Mouse (Mus musculus): ENCODE data around the gene Tedc1. TPM values are rescaled to one million over a fixed set of nuclear protein-coding genes. Genes with fewer than 3 reads are reported as not detected.

The Tedc1 gene
- polyA plus RNA-seq, 1 experiment, result 12.2 TPM

GRCm38 (mm10) chr12:113144886-113145285 is 11.3 kb upstream of the Tedc1 start:
- no peak overlapping the region for H3K27ac ChIP-seq (ENCODE audit: insufficient read depth, low read length)
- H3K4me1 ChIP-seq (ENCODE audit: control insufficient read depth, insufficient read depth, low read length), result no peaks in the 10 kb centered on the region
- TF ChIP-seq POLR2A (IDR thresholded peaks at IDR 0.05; ENCODE audit: low read depth, low read length) (no peak), CTCF (IDR thresholded peaks at IDR 0.05; ENCODE audit: borderline replicate concordance, insufficient read depth, low read length) (no peak)
- H3K4me3 ChIP-seq (ENCODE audit: insufficient read depth, low read length), result no peak overlapping the region

DNA sequence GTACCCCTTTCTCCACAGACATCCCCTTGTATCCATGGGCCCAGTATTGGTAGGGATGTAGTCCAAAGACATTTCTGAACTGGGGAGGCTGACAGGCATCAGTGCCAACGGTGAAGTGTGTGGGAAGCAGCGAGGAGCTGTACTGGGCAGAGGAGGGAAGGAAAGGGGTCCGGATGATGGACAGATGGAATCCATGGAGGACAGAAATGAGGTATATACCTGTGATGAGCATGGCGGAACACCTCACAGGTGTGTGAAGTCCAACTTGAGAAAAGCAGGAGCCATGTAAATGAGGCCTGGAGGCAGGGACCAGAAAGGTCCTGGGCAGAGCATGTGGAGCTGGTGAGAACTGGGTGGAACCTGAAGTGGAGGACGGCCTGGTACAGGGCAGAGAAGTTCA is 10.6 kb upstream of the Tedc1 start:
- H3K4me3 ChIP-seq (ENCODE audit: insufficient read depth, low read length), result no peak overlapping the region
- TF ChIP-seq CTCF (IDR thresholded peaks at IDR 0.05; ENCODE audit: borderline replicate concordance, insufficient read depth, low read length) (no peak), POLR2A (IDR thresholded peaks at IDR 0.05; ENCODE audit: low read depth, low read length) (no peak)
- H3K27ac ChIP-seq (ENCODE audit: insufficient read depth, low read length), result no peak overlapping the region
- H3K4me1 ChIP-seq (ENCODE audit: control insufficient read depth, insufficient read depth, low read length), result no peaks in the 10 kb centered on the region

GRCm38 (mm10) chr12:113146112-113147057 is 9.8 kb upstream of the Tedc1 start, which contains the start of gene Crip1:
Gene Crip1, plus strand, starts transcription at chr12:113146316.
- TF ChIP-seq CTCF (IDR thresholded peaks at IDR 0.05; ENCODE audit: borderline replicate concordance, insufficient read depth, low read length), result peak; percentile 32; the same call in 1 of the 2 replicates
- TF ChIP-seq POLR2A (IDR thresholded peaks at IDR 0.05; ENCODE audit: low read depth, low read length), result 0 out of 2 replicates have a peak, but pooled peaks have one; percentile 3
- Histone ChIP-seq H3K4me3 (ENCODE audit: insufficient read depth, low read length) (no peak within 1 kb of the TSS), H3K27ac (ENCODE audit: insufficient read depth, low read length) (no peak within 1 kb of the TSS), H3K4me1 (ENCODE audit: control insufficient read depth, insufficient read depth, low read length) (no peaks in the 10 kb centered on the region)

GRCm38 (mm10) chr12:113147481-113147880 is 8.7 kb upstream of the Tedc1 start:
- Histone ChIP-seq H3K4me3 (ENCODE audit: insufficient read depth, low read length) (no peak overlapping the region), H3K27ac (ENCODE audit: insufficient read depth, low read length) (no peak overlapping the region), H3K4me1 (ENCODE audit: control insufficient read depth, insufficient read depth, low read length) (no peaks in the 10 kb centered on the region)
- no peak for TF ChIP-seq POLR2A (IDR thresholded peaks at IDR 0.05; ENCODE audit: low read depth, low read length)
- TF ChIP-seq CTCF (IDR thresholded peaks at IDR 0.05; ENCODE audit: borderline replicate concordance, insufficient read depth, low read length), result no peak

DNA sequence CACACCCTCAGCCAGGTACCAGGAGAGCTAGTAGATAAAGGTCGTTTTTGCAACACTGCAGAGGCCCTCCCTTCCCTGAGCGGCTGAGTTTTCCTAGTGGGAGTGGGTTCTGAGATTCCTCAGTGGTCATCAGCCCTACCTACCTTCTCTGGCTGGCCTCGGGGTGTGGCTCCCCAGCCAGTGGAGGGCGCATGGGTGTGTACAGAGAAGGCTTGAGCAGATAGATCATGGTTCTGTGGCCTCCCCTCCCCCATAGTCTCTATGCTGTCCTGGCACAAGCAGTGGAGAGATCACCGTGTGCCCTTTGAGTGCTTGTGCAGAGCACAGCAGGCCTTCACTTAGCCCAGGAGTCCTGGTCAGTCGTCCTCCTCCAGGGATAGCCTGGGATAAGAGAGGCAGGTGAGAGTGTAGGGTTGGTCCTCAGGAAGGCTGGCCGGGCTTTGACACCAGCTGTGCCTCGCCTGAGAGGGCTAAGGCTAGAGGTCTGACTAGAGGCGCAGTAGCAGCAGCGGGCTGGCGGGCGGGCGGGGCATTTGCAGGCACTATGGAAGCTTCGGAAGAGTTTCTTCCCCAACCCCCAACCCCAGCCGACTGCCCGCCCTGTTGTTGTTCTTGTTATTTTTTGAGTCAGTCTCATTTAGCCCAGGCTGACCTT is 7.7 kb upstream of the Tedc1 start:
- Histone ChIP-seq H3K27ac (ENCODE audit: insufficient read depth, low read length) (no peak overlapping the region), H3K4me3 (ENCODE audit: insufficient read depth, low read length) (no peak overlapping the region), H3K4me1 (ENCODE audit: control insufficient read depth, insufficient read depth, low read length) (no peaks in the 10 kb centered on the region)
- TF ChIP-seq CTCF (IDR thresholded peaks at IDR 0.05; ENCODE audit: borderline replicate concordance, insufficient read depth, low read length) (no peak), POLR2A (IDR thresholded peaks at IDR 0.05; ENCODE audit: low read depth, low read length) (no peak)

DNA sequence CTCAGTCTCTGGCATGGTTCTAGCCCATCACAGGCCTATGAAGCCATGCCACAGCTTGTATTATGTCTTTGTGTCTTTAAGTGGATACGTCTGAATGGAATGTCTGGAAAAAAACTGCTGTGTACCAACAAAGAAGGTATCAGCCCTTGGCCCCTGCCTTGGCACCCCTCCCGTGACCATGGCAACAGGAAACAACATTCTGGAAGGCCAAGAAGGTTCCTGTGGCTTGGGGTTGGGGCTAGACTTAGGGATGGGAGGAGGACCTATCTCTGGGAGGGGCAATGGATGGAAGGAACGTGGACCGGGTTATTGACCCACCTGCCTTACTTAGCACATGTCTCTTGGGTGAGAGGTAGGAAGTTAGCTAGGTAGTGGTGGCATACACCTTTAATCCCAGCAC is 6.9 kb upstream of the Tedc1 start:
- Histone ChIP-seq H3K4me3 (ENCODE audit: insufficient read depth, low read length) (no peak overlapping the region), H3K4me1 (ENCODE audit: control insufficient read depth, insufficient read depth, low read length) (no peaks in the 10 kb centered on the region), H3K27ac (ENCODE audit: insufficient read depth, low read length) (no peak overlapping the region)
- TF ChIP-seq POLR2A (IDR thresholded peaks at IDR 0.05; ENCODE audit: low read depth, low read length) (no peak), CTCF (IDR thresholded peaks at IDR 0.05; ENCODE audit: borderline replicate concordance, insufficient read depth, low read length) (no peak)

GRCm38 (mm10) chr12:113149896-113150295 is 6.3 kb upstream of the Tedc1 start:
- Histone ChIP-seq H3K27ac (ENCODE audit: insufficient read depth, low read length) (no peak overlapping the region), H3K4me3 (ENCODE audit: insufficient read depth, low read length) (no peak overlapping the region), H3K4me1 (ENCODE audit: control insufficient read depth, insufficient read depth, low read length) (0 out of 2 replicates have a peak, but pooled peaks cover 2% of the 10 kb centered on the region)
- TF ChIP-seq CTCF (IDR thresholded peaks at IDR 0.05; ENCODE audit: borderline replicate concordance, insufficient read depth, low read length) (no peak), POLR2A (IDR thresholded peaks at IDR 0.05; ENCODE audit: low read depth, low read length) (no peak)

DNA sequence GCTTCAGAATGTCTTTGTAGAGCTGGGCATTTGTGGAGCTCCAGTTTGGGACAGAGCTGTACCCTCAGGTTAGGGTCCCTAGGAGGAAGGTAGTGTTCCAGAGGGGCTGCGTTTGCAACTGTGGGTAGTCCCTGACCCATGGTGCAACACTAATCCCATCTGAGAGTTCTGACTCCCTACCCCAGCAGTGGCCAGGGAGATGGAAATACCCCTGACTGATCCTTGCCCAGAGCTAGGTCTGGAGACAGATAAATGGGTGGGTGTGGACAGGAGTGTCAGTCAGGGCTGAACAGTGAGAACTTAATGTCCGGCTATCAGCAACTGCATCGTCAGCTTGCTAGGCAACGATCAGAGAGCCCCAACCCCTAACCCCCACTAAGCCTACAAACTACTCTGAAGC is 5.6 kb upstream of the Tedc1 start:
- TF ChIP-seq CTCF (IDR thresholded peaks at IDR 0.05; ENCODE audit: borderline replicate concordance, insufficient read depth, low read length) (no peak), POLR2A (IDR thresholded peaks at IDR 0.05; ENCODE audit: low read depth, low read length) (no peak)
- H3K27ac ChIP-seq (ENCODE audit: insufficient read depth, low read length), result no peak overlapping the region
- H3K4me3 ChIP-seq (ENCODE audit: insufficient read depth, low read length), result no peak overlapping the region
- H3K4me1 ChIP-seq (ENCODE audit: control insufficient read depth, insufficient read depth, low read length), result 0 out of 2 replicates have a peak, but pooled peaks cover 6% of the 10 kb centered on the region

GRCm38 (mm10) chr12:113151046-113151445 is 5.2 kb upstream of the Tedc1 start:
- no peak for TF ChIP-seq CTCF (IDR thresholded peaks at IDR 0.05; ENCODE audit: borderline replicate concordance, insufficient read depth, low read length)
- TF ChIP-seq POLR2A (IDR thresholded peaks at IDR 0.05; ENCODE audit: low read depth, low read length), result no peak
- no peak overlapping the region for H3K4me3 ChIP-seq (ENCODE audit: insufficient read depth, low read length)
- 0 out of 2 replicates have a peak, but pooled peaks cover 6% of the 10 kb centered on the region for H3K4me1 ChIP-seq (ENCODE audit: control insufficient read depth, insufficient read depth, low read length)
- H3K27ac ChIP-seq (ENCODE audit: insufficient read depth, low read length), result no peak overlapping the region
